Mouse (Mus musculus) heart, postnatal 0 days (tissue): ENCODE measurements around the gene Mitf. TPM values are rescaled to one million over a fixed set of nuclear protein-coding genes. Genes with fewer than 3 reads are reported as not detected.

Experiments used
- ATAC-seq: fragments of 200-750 bp; cut with Nextera tagmentation; 2 replicates; pipeline ENCODE4 v1.8.0; 2017; ENCODE audit warnings: low read depth, moderate number of reproducible peaks, moderate library complexity; ENCODE audit not compliant: insufficient read depth
- DNase-seq: peaks from one replicate; pipeline ENCODE4 v3.0.0-alpha.2; 2016; ENCODE audit warnings: low spot score
- H3K27ac ChIP-seq: fragments of 300-500 bp; sonication (generic); 2 replicates; pipeline ENCODE4 v1.5.1; 2014; ENCODE audit warnings: low read depth, mild to moderate bottlenecking
- H3K27me3 ChIP-seq: fragments of 300-500 bp; sonication (generic); 2 replicates; pipeline ENCODE4 v1.6.1; 2014; ENCODE audit warnings: low read length, mixed read lengths; ENCODE audit not compliant: control insufficient read depth, insufficient read depth
- H3K36me3 ChIP-seq: fragments of 300-500 bp; sonication (generic); replicated peaks from 2 replicates; pipeline ENCODE4 v1.6.1; 2014; ENCODE audit warnings: low read length, mixed read lengths; ENCODE audit not compliant: control insufficient read depth, insufficient read depth
- H3K4me1 ChIP-seq: fragments of 300-500 bp; sonication (generic); 2 replicates; pipeline ENCODE4 v1.6.1; 2014; ENCODE audit warnings: antibody characterized with exemption; ENCODE audit not compliant: control insufficient read depth, insufficient read depth
- H3K4me2 ChIP-seq: fragments of 300-500 bp; sonication (generic); 2 replicates; pipeline ENCODE4 v1.6.1; 2014; ENCODE audit warnings: low read depth, mild to moderate bottlenecking, low read length, moderate library complexity
- H3K4me3 ChIP-seq: fragments of 300-500 bp; sonication (generic); 2 replicates; pipeline ENCODE4 v1.5.1; 2014; ENCODE audit warnings: low read depth, low read length
- H3K9ac ChIP-seq: fragments of 300-500 bp; sonication (generic); replicated peaks from 2 replicates; pipeline ENCODE4 v1.6.1; 2014; ENCODE audit warnings: low read depth, low read length, mixed read lengths
- H3K9me3 ChIP-seq: fragments of 300-500 bp; sonication (generic); replicated peaks from 2 replicates; pipeline ENCODE4 v1.6.1; 2016; ENCODE audit warnings: low read length; ENCODE audit not compliant: control insufficient read depth
- CTCF ChIP-seq: IDR thresholded peaks from 2 replicates; pipeline ENCODE4 v1.5.1; 2016; ENCODE audit warnings: antibody characterized with exemption, control low read depth, low read depth
- EP300 ChIP-seq: IDR thresholded peaks from 2 replicates; pipeline ENCODE4 v1.6.1; 2016; ENCODE audit warnings: antibody characterized with exemption, low read depth
- WGBS: fragments of 180-500 bp; shearing (Covaris S2); extraction: QIAGEN DNeasy Blood & Tissue Kit; methylation state at CpG from one replicate; pipeline ENCODE4 v1.1.7; 2014; 5-methylcytosine and 5-hydroxymethylcytosine counted together
- polyA plus RNA-seq: library from polyadenylated mRNA; unstranded; fragments of >200 nt; fragmentation: Nextera tagmentation; extraction: Ambion mirVana; gene quantifications from 2 replicates; pipeline ENCODE4 v1.2.1, GENCODE M21; 2015
- total RNA-seq: library from RNA; depleted of rRNA; stranded (reverse); fragments of >200 nt; gene quantifications from 2 replicates; pipeline ENCODE4 v1.2.3, GENCODE M21; 2014; ENCODE audit warnings: low replicate concordance

Mitf gene
- total and polyA plus RNA-seq, 2 experiments from 2014 or later: 26.2 to 94.1 TPM

DNA sequence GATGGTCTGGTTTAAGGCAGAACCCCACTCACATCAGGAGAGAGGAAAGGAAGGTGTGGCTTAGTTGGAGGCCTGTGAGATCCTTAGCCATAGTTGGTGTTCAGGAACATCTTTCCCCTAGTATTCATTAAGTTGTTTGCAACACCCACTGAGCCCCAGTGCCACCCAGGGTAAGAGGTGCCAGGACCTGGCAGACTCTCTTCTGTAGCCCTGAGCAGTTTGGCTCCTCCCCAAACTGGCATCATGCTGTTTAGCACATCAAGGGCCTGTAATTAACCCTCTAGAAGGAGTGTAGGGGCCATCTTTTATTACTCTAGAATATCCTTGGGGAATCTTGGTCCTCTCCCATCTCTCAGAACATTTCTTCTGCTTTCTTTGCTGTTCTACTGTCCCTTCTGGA lies 30.9 kb downstream of the Mitf start:
- H3K4me2 ChIP-seq: no peak overlapping the region
- TF ChIP-seq CTCF (no peak), EP300 (no peak)
- H3K4me3 ChIP-seq: no peak overlapping the region
- no peaks in the 10 kb centered on the region for H3K27me3 ChIP-seq
- DNase-seq (no peak), ATAC-seq (no peak)
- H3K27ac ChIP-seq: no peak overlapping the region
- no peak overlapping the region for H3K9ac ChIP-seq
- H3K36me3 ChIP-seq: no peaks in the 10 kb centered on the region
- H3K9me3 ChIP-seq: no peaks in the 10 kb centered on the region
- peaks cover 10% of the 10 kb centered on the region; the same call in 1 of the 2 replicates for H3K4me1 ChIP-seq

DNA sequence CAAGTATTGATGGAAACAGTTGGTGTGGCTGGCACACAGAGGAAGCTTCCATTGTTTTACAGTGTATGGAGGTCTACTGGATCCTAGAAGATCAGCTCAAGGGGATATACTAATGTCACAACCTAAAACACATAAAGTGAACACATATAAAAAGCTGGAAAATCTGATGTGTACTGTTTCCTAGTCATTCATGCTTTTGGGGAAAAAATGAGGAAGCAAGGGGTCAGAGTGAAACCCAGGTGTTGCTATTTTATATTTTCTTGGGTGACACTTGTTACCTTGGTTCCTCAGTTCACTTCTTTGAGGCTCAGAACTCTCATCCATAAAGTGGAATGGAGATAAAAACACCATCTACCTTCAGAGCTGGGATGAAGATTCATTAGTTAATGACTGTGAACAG lies 32.7 kb downstream of the Mitf start:
- H3K4me1 ChIP-seq: peaks cover 10% of the 10 kb centered on the region; the same call in 1 of the 2 replicates
- H3K27me3 ChIP-seq: no peaks in the 10 kb centered on the region
- no peak overlapping the region for H3K4me3 ChIP-seq
- TF ChIP-seq EP300: no peak
- TF ChIP-seq CTCF: no peak
- no peak overlapping the region for H3K9ac ChIP-seq
- no peak overlapping the region for H3K4me2 ChIP-seq
- ATAC-seq (no peak), DNase-seq (no peak)
- H3K27ac ChIP-seq: no peak overlapping the region
- H3K9me3 ChIP-seq: no peaks in the 10 kb centered on the region
- H3K36me3 ChIP-seq: no peaks in the 10 kb centered on the region

DNA sequence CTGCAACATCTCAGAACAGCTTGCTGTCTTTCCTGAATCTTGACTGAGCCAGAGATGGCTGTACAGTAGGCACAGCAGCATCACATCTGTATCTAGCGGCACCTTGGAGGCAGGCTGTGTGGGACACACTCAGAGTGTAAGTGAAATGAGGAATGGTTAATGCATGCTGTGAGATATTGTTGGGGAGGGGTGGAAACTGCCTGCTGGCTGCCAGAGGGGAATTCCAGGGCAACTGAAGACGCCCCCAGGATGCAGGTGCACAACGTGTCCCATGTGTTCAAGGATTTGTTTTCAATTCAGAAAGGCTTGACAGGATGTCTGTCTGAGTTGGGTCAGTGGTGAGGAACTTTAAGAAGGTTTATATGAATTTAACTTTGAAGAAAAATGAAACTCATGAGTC lies 37.3 kb downstream of the Mitf start:
- no peak for DNase-seq
- 73% methylated on average over 3 of the region's 3 CpGs for WGBS
- Histone ChIP-seq H3K9ac (no peak overlapping the region), H3K27ac (no peak overlapping the region), H3K27me3 (no peaks in the 10 kb centered on the region), H3K36me3 (no peaks in the 10 kb centered on the region), H3K4me2 (no peak overlapping the region), H3K9me3 (no peaks in the 10 kb centered on the region), H3K4me1 (peaks cover 6% of the 10 kb centered on the region; the same call in 1 of the 2 replicates), H3K4me3 (no peak overlapping the region)
- no peak for TF ChIP-seq EP300
- TF ChIP-seq CTCF: no peak
- ATAC-seq: no peak

DNA sequence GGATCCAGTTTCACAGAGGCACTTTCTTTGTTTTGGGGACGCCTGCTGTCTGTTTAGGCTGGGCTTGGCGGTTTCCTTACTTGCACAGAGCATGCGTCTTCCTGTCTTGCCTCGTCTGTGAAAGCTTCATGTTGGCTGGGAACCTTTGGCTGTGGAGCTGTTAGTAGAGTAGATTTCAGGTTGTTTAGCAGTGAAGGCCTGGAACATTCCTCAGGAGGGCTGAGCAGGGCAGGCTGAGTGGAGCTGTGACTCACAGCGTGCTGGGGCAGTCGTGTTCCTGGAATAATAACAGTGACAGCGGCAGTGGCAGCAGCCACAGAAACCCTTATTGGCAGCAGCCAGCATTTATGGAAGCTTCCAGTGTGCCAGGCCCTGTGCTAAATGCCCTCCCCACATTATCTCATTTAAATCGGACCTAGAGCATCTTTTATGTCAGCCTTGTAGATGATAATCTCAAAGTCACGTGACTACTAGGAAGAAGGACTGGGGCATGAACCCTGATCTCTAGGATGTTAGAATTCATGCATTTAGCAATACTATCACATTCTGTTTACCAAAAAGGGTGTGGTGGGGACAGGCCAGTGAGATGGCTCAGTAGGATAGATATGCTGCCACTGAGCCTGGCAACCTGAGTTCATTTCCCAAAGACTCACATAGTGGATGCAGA lies 41.5 kb downstream of the Mitf start:
- no peaks in the 10 kb centered on the region for H3K36me3 ChIP-seq
- H3K9me3 ChIP-seq: no peaks in the 10 kb centered on the region
- H3K4me1 ChIP-seq: peaks cover 6% of the 10 kb centered on the region; the same call in 1 of the 2 replicates
- H3K4me3 ChIP-seq: no peak overlapping the region
- TF ChIP-seq EP300 (no peak), CTCF (no peak)
- no peak overlapping the region for H3K9ac ChIP-seq
- no peak overlapping the region for H3K4me2 ChIP-seq
- H3K27ac ChIP-seq: peak overlapping the region; percentile 82
- 41% methylated on average over 9 of the region's 9 CpGs for WGBS
- DNase-seq: peak; percentile 58
- ATAC-seq: peak; percentile 87
- no peaks in the 10 kb centered on the region for H3K27me3 ChIP-seq

DNA sequence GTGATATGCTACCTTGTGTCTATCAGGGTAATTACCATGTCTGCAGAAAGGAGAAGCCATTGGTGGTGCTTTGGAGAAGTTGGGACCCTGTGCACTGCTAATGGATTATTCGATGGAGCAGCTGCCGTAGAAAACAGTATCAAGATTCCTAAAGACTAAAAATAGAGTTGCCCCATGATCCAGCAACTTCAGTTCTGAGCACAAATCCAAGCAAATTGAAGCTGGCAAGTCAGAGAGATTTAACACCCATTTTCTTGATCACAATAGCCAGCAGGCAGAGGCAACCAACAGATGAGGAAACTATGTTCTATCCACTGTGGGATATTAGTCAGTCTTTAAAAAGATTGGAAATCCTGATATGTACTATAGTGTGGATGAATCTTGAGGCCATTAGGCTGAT lies 47.4 kb downstream of the Mitf start:
- H3K27ac ChIP-seq: no peak overlapping the region
- peaks cover 20% of the 10 kb centered on the region for H3K4me1 ChIP-seq
- no peaks in the 10 kb centered on the region for H3K27me3 ChIP-seq
- no peak overlapping the region for H3K4me2 ChIP-seq
- no peaks in the 10 kb centered on the region for H3K36me3 ChIP-seq
- ATAC-seq: no peak
- WGBS: 41% methylated on average over 2 of the region's 2 CpGs
- DNase-seq: no peak
- H3K9ac ChIP-seq: no peak overlapping the region
- no peaks in the 10 kb centered on the region for H3K9me3 ChIP-seq
- TF ChIP-seq CTCF (no peak), EP300 (no peak)
- H3K4me3 ChIP-seq: no peak overlapping the region
